Mouse (Mus musculus) neural tube, embryonic 13.5 days (tissue): ENCODE results near the gene Timm13. TPM values are rescaled to one million over a fixed set of nuclear protein-coding genes. Genes with fewer than 3 reads are reported as not detected.
A peak's percentile ranks its signal among the peaks of the same experiment; 100 is the strongest.

Experiments used
- ATAC-seq: fragments of 200-750 bp; cut with Nextera tagmentation; 2 replicates; pipeline ENCODE4 v1.8.0; 2017; ENCODE audit warnings: low read depth, mild to moderate bottlenecking, moderate TSS enrichment, moderate library complexity
- H3K27ac ChIP-seq: fragments of 300-500 bp; sonication (generic); replicated peaks from 2 replicates; pipeline ENCODE4 v1.5.1; 2015; ENCODE audit warnings: moderate library complexity, mild to moderate bottlenecking, inconsistent platforms
- H3K27me3 ChIP-seq: fragments of 300-500 bp; sonication (generic); 2 replicates; pipeline ENCODE4 v1.6.1; 2015; ENCODE audit warnings: mild to moderate bottlenecking, inconsistent platforms
- H3K36me3 ChIP-seq: fragments of 300-500 bp; sonication (generic); 2 replicates; pipeline ENCODE4 v1.6.1; 2015; ENCODE audit warnings: mild to moderate bottlenecking, inconsistent platforms
- H3K4me1 ChIP-seq: fragments of 300-500 bp; sonication (generic); replicated peaks from 2 replicates; pipeline ENCODE4 v1.6.1; 2015; ENCODE audit warnings: inconsistent platforms
- H3K4me2 ChIP-seq: fragments of 300-500 bp; sonication (generic); 2 replicates; pipeline ENCODE4 v1.6.1; 2015; ENCODE audit warnings: inconsistent platforms, mild to moderate bottlenecking, moderate library complexity
- H3K4me3 ChIP-seq: fragments of 300-500 bp; sonication (generic); 2 replicates; pipeline ENCODE4 v1.5.1; 2015; ENCODE audit warnings: mild to moderate bottlenecking, inconsistent platforms
- H3K9ac ChIP-seq: fragments of 300-500 bp; sonication (generic); 2 replicates; pipeline ENCODE4 v1.6.1; 2015; ENCODE audit warnings: moderate library complexity, mild to moderate bottlenecking, inconsistent platforms
- H3K9me3 ChIP-seq: fragments of 300-500 bp; sonication (generic); 2 replicates; pipeline ENCODE4 v1.6.1; 2016; ENCODE audit warnings: inconsistent platforms
- WGBS: fragments of 180-500 bp; shearing (Covaris S2); methylation state at CpG from one replicate; pipeline ENCODE4 v1.1.7; 2015; 5-methylcytosine and 5-hydroxymethylcytosine counted together
- polyA plus RNA-seq: library from polyadenylated mRNA; unstranded; fragments of >200 nt; fragmentation: Nextera tagmentation; extraction: Ambion mirVana; gene quantifications from 2 replicates; pipeline ENCODE4 v1.2.1, GENCODE M21; 2015

The Timm13 gene
- polyA plus RNA-seq, 1 experiment from 2014 or later = 331 TPM

DNA sequence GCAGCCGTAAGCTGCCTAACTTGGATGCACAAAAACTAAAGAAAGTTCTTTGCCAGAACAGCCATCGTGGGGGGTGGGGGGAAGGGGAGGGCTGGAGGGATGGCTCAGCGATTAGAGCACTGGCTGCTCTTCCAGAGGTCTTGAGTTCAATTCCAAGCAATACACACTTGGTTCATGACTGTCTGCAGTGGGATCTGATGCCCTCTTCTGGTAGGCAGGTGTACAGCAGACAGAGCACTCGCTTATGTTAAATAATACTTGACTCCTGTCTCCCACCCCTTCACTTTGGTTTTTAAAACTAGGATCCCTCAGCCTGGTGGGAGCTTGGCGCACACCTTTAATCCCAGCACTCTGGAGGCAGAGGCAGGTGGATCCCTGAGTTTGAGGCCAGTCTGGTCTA, 24.7 kb downstream of the Timm13 start:
- WGBS = 36% methylated on average over 5 of the region's 5 CpGs
- no peak overlapping the region for H3K4me3 ChIP-seq
- no peak overlapping the region for H3K27ac ChIP-seq
- no peaks in the 10 kb centered on the region; the same call in 1 of the 2 replicates for H3K4me1 ChIP-seq
- no peak overlapping the region for H3K4me2 ChIP-seq
- H3K27me3 ChIP-seq = peaks cover 3% of the 10 kb centered on the region
- ATAC-seq = no peak
- H3K9ac ChIP-seq = no peak overlapping the region
- H3K9me3 ChIP-seq = no peaks in the 10 kb centered on the region
- H3K36me3 ChIP-seq = no peaks in the 10 kb centered on the region

DNA sequence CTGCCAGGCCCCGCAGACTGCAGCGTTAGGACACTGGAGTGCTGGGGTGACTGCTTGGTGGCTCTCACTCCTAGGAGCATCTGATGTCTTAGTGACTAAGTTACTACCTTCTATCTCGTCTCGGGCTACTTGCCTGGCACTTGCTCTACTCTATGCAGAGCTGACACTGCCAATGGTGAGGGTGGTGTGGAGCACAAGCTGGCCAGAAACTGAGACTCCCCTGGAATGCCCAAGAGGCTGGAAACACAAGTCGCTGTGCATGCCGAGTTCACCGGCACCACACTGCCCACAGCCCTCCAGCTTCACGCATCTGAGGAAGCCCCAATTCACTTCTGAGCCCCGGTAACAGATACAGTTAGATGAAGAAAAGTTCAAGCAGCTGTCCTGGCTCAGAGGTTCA, 26.7 kb downstream of the Timm13 start:
- Histone ChIP-seq H3K9me3 (no peaks in the 10 kb centered on the region), H3K4me1 (no peaks in the 10 kb centered on the region; the same call in 1 of the 2 replicates), H3K27ac (no peak overlapping the region), H3K36me3 (no peaks in the 10 kb centered on the region), H3K27me3 (peaks cover 3% of the 10 kb centered on the region), H3K9ac (no peak overlapping the region), H3K4me3 (no peak overlapping the region), H3K4me2 (no peak overlapping the region)
- no peak for ATAC-seq
- 68% methylated on average over 9 of the region's 9 CpGs for WGBS

DNA sequence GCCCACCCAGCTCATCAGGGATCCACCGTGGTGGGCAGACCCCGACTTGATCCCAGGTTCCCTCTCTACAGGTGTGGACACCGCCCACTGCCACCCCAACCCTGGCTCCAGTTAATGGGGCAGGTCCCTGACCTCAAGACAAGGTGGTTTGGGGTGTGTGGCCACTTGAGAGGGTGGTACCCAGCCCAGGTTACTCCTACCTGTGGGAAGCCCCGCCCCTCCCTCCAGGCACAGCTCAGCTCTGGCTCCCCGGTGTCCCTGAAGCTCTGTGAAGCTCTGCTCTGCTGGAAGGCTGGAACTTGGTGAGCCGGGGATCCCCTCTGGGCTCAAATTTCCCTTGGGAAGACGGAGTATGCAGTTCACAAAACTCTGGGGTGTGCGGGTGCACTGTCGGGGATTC, 29.2 kb downstream of the Timm13 start, which contains the start of gene Tmprss9:
Gene Tmprss9 (plus strand): TSS at position 268 of the 400 bp plus-strand sequence.
- ATAC-seq = no peak
- 30% methylated on average over 9 of the region's 9 CpGs for WGBS
- Histone ChIP-seq H3K4me3 (no peak within 1 kb of the TSS), H3K27ac (no peak within 1 kb of the TSS), H3K9ac (no peak within 1 kb of the TSS), H3K4me2 (no peak within 1 kb of the TSS), H3K4me1 (no peaks in the 10 kb centered on the region; the same call in 1 of the 2 replicates), H3K9me3 (no peaks in the 10 kb centered on the region), H3K27me3 (peaks cover 3% of the 10 kb centered on the region), H3K36me3 (peaks cover 23% of the 10 kb centered on the region)

DNA sequence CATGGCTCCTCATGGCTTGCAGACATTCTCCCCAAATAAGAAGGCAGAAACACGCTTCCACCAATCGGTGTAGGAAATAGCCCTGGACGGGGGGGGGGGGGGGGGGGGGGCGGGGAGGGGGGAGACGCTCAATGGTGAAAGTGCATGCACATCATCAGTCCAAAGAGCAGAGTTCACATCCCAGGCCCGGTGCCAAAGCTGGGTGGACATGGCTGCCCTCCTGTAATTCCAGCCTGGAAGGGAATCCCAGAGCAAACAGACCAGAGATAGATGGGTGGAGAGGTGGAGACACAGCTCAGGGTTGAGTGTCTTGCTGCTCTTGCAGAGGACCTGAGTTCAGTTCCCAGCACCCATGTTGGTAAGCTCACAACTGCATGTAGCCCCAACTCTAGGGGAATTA, 29.8 kb downstream of the Timm13 start:
- Histone ChIP-seq H3K4me3 (no peak overlapping the region), H3K27ac (no peak overlapping the region), H3K36me3 (peaks cover 29% of the 10 kb centered on the region), H3K27me3 (peaks cover 3% of the 10 kb centered on the region), H3K4me2 (no peak overlapping the region), H3K9ac (no peak overlapping the region), H3K4me1 (no peaks in the 10 kb centered on the region; the same call in 1 of the 2 replicates), H3K9me3 (no peaks in the 10 kb centered on the region)
- WGBS = 75% methylated on average over 4 of the region's 6 CpGs
- ATAC-seq = no peak

DNA sequence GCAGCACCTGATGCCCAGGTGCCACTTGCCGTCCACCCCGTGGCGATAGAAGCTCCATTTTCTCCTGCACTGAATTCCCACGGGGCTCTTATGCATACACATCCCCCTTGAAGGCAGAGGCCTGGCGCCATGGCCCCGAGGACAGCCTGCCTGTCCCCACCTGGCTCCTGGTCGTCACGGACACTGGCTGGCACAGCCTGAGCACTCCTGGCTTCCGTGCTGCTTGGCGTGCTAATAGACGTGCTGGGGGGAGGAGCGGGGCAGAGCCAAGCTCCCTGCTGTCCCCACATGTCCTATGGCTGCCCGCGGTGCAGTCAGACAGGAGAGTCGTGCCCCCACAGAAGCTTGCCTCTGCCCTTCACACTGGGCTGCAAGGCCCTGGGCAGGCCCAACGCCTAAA, 36.3 kb downstream of the Timm13 start:
- Histone ChIP-seq H3K36me3 (peaks cover 77% of the 10 kb centered on the region), H3K4me3 (no peak overlapping the region), H3K27ac (no peak overlapping the region), H3K27me3 (no peaks in the 10 kb centered on the region), H3K9me3 (no peaks in the 10 kb centered on the region), H3K9ac (no peak overlapping the region), H3K4me2 (no peak overlapping the region), H3K4me1 (peaks cover 4% of the 10 kb centered on the region)
- no peak for ATAC-seq
- WGBS = 71% methylated on average over 16 of the region's 16 CpGs

DNA sequence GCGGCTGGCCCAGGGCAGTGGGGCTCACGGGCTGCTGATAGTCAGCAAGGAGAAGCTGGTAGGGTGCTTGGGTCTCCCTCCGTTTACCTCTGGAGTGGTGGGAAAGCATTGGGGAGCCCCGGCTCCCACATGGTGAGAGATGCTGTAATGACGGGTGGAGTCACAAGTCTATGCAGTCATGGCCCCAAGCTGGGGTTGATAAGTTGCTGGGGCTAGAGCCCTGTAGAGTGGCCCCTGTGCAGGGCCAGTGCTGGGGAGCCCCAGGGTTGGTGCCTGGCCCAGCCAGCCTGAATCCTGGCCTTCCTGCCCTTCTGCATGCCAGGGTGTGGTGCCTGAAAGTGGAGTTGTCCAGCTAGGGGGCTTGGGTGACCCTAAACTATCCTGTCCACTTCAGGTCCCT, 38.5 kb downstream of the Timm13 start:
- peaks cover 19% of the 10 kb centered on the region for H3K4me1 ChIP-seq
- no peaks in the 10 kb centered on the region for H3K9me3 ChIP-seq
- H3K9ac ChIP-seq = no peak overlapping the region
- no peaks in the 10 kb centered on the region for H3K27me3 ChIP-seq
- peaks cover 61% of the 10 kb centered on the region for H3K36me3 ChIP-seq
- H3K4me3 ChIP-seq = no peak overlapping the region
- H3K27ac ChIP-seq = no peak overlapping the region
- no peak overlapping the region for H3K4me2 ChIP-seq
- ATAC-seq = no peak
- 93% methylated on average over 5 of the region's 5 CpGs for WGBS

DNA sequence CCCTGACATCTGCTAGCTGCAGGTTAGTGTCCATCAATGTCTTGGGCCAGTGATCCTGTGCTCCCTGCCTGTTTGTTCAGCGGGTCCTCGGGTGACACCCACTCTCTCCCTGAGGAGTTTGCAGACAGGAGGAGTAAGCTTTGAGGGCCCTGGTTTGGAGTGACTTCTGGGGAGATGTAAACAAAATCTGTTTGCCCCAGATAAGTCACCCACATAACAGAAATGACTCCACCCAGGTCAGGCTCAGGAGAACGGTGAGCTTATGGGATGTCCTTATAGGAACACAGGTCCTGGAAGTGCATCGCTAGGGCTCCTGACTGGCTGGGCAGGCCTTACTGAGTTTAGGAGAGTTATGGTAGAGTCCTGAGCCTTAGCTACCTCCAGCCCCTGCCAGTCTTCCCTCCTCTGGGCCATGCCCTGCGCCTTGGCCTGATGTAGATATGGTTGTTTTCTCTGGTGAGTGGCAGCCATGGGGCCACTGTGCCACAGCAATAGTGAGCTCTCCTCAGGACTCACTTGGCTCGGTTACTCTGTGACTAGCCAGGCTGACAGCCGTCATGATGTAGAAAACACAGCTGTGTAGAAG, 42.3 kb downstream of the Timm13 start:
- WGBS = 86% methylated on average over 7 of the region's 7 CpGs
- no peak overlapping the region for H3K4me2 ChIP-seq
- no peaks in the 10 kb centered on the region for H3K9me3 ChIP-seq
- H3K27me3 ChIP-seq = no peaks in the 10 kb centered on the region
- no peak overlapping the region; the same call in 1 of the 2 replicates for H3K9ac ChIP-seq
- no peak overlapping the region for H3K27ac ChIP-seq
- H3K36me3 ChIP-seq = peaks cover 25% of the 10 kb centered on the region
- no peak for ATAC-seq
- H3K4me3 ChIP-seq = no peak overlapping the region
- peaks cover 45% of the 10 kb centered on the region for H3K4me1 ChIP-seq

DNA sequence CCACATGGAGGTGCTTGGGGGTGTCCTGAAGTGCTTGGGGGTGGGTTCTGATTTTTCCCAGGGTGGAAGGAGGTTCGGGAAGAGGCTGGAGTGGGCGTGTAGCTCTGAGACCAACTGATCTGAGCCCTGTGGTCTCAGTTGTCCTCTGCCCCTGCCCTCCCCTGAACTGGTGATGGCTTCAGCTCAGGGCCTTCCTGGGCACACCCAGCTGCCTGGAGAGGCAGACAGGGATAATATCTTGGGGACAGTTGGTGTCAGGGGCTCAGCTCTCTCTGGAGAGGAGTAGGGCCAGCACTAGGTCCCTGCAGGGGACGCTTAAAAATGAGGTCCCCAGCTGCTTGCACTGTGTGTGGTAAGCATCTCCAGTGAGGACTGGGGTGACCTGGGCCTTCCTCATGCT, 42.9 kb downstream of the Timm13 start:
- peaks cover 49% of the 10 kb centered on the region for H3K4me1 ChIP-seq
- H3K9me3 ChIP-seq = no peaks in the 10 kb centered on the region
- no peak overlapping the region for H3K4me3 ChIP-seq
- H3K9ac ChIP-seq = peak overlapping the region; percentile 91
- H3K27me3 ChIP-seq = no peaks in the 10 kb centered on the region
- no peak for ATAC-seq
- H3K36me3 ChIP-seq = peaks cover 25% of the 10 kb centered on the region
- H3K27ac ChIP-seq = peak overlapping the region; percentile 59
- 72% methylated on average over 3 of the region's 3 CpGs for WGBS
- peak overlapping the region; percentile 99 for H3K4me2 ChIP-seq

DNA sequence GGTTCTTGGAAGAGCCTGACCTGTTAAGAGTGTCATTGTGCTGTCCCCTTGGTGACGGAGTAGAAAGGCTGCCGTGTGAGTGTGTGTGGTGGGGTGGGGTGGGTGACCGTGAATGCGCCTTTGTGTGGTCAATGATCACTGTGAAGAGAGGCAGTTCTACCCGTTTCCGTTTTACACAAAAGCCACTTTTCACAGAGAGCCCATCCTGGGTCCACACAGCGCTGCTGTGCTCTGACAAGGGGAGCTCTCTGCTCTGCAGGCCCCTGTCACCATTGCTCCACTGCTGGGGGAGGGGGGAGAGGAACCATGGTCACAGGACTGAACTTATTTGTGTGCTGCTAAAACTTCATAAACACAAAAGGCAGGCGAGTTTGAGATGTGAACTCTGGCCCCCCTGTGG, 43.4 kb downstream of the Timm13 start:
- Histone ChIP-seq H3K9ac (peak overlapping the region; percentile 91), H3K4me3 (no peak overlapping the region), H3K27ac (peak overlapping the region; percentile 59), H3K27me3 (no peaks in the 10 kb centered on the region), H3K9me3 (no peaks in the 10 kb centered on the region), H3K4me2 (peak overlapping the region; percentile 99), H3K4me1 (peaks cover 49% of the 10 kb centered on the region), H3K36me3 (peaks cover 23% of the 10 kb centered on the region)
- WGBS = 18% methylated on average over 8 of the region's 8 CpGs
- ATAC-seq = no peak

DNA sequence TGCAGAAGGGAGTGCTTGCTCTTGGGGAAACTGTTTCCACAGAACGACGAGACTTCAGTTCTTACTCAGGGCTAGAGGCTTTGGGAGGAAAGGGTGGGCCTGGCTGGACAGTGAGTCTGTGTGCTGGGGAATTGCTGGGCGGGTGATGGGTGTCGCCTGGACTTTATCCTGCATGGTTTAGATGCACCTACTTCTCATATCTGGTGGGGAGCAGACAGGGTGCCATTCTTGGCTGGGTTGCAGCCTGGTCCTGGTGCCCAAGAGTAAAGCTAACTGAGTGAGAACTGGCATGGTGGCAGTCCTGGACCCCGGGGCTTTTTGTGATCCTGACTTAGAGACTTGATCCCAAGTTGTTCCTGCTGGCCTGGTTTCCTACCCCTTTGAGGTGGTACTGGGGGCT, 43.9 kb downstream of the Timm13 start:
- Histone ChIP-seq H3K36me3 (peaks cover 23% of the 10 kb centered on the region), H3K27ac (no peak overlapping the region), H3K9ac (peak overlapping the region; percentile 91), H3K4me3 (peak overlapping the region; percentile 76; the same call in 1 of the 2 replicates), H3K4me2 (peak overlapping the region; percentile 99), H3K27me3 (no peaks in the 10 kb centered on the region), H3K4me1 (peaks cover 49% of the 10 kb centered on the region), H3K9me3 (no peaks in the 10 kb centered on the region)
- WGBS = 77% methylated on average over 5 of the region's 5 CpGs
- ATAC-seq = no peak

DNA sequence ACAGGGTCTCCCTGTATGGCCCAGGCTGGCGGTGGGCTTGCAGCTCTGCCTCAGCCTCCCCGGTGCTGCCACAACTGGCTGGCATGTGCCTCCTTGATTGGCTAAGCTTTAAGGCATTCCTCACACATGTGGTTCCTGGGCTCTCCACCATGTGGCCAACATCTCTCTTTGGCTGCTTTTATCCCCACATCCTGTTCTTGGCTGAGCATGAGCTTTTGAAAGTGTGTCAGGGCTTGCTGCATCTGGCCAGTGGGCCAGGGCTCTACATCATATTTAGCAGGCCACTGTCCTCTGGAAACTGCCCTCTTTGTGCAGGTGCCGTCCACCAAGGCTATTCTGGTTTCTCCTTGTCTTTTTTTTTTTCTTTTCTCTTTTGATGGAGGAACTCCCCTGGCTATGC, 44.5 kb downstream of the Timm13 start:
- WGBS = 61% methylated on average over 3 of the region's 3 CpGs

DNA sequence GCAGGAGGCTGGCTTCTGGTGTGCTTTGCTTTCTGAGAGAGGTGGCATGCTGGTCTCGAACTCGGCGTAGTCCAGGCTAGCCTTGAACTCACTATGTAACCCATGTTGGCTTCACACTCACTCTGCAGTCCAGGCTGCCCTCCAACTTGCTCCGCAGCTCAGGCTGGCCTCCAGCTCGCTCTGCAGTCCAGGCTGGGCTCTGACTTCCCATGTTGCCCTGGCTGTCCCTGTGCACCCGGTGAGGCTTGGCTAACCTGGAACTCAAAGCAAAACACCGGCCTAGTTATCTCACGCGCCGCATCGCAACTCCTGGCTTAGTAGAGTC, 45.1 kb downstream of the Timm13 start:
- peak overlapping the region; percentile 91 for H3K9ac ChIP-seq
- H3K4me1 ChIP-seq = peaks cover 49% of the 10 kb centered on the region
- ATAC-seq = no peak
- WGBS = 24% methylated on average over 11 of the region's 11 CpGs
- H3K27ac ChIP-seq = no peak overlapping the region
- peak overlapping the region; percentile 99 for H3K4me2 ChIP-seq
- H3K9me3 ChIP-seq = no peaks in the 10 kb centered on the region
- peak overlapping the region; percentile 76 for H3K4me3 ChIP-seq
- H3K36me3 ChIP-seq = peaks cover 28% of the 10 kb centered on the region
- H3K27me3 ChIP-seq = no peaks in the 10 kb centered on the region

More for the DNA sequence above, 44.5 kb downstream of the Timm13 start:
- peaks cover 23% of the 10 kb centered on the region for H3K36me3 ChIP-seq
- no peaks in the 10 kb centered on the region for H3K27me3 ChIP-seq
- H3K9ac ChIP-seq = peak overlapping the region; percentile 91
- no peak overlapping the region for H3K27ac ChIP-seq
- peaks cover 49% of the 10 kb centered on the region for H3K4me1 ChIP-seq
- H3K4me3 ChIP-seq = peak overlapping the region; percentile 76
- no peaks in the 10 kb centered on the region for H3K9me3 ChIP-seq
- ATAC-seq = no peak
- H3K4me2 ChIP-seq = peak overlapping the region; percentile 99
